Mouse (Mus musculus) liver, embryonic 14.5 days (tissue): Measurements from ENCODE around the gene Adamts18. TPM values are rescaled to one million over a fixed set of nuclear protein-coding genes. Genes with fewer than 3 reads are reported as not detected.

Experiments used
- ATAC-seq: fragments of 200-750 bp; cut with Nextera tagmentation; 2 replicates; pipeline ENCODE4 v1.8.0; 2017; ENCODE audit warnings: moderate number of reproducible peaks, mild to moderate bottlenecking, moderate library complexity; ENCODE audit not compliant: insufficient read depth
- DNase-seq, 3 experiments: peaks; one replicate each; pipeline ENCODE4 v3.0.0-alpha.2; 2012 to 2013; ENCODE audit warnings: low read depth in 3 of 3, low spot score in 3 of 3
- H3K27ac ChIP-seq: fragments of 300-500 bp; sonication (generic); 2 replicates; pipeline ENCODE4 v1.5.1; 2014; ENCODE audit warnings: moderate library complexity, mild to moderate bottlenecking, control low read depth, inconsistent platforms
- H3K27me3 ChIP-seq: fragments of 300-500 bp; sonication (generic); 2 replicates; pipeline ENCODE4 v1.6.1; 2014; ENCODE audit warnings: mild to moderate bottlenecking, low read length, moderate library complexity; ENCODE audit not compliant: control insufficient read depth, insufficient read depth
- H3K36me3 ChIP-seq: fragments of 300-500 bp; sonication (generic); replicated peaks from 2 replicates; pipeline ENCODE4 v1.6.1; 2014; ENCODE audit warnings: low read depth; ENCODE audit not compliant: control insufficient read depth, insufficient read depth
- H3K4me1 ChIP-seq, 2 experiments: fragments of 200-500 bp in 1 of 2; fragments of 300-500 bp in 1 of 2; sonication (generic) in 1 of 2; replicated peaks; 2 replicates each; pipeline ENCODE4 v1.6.1; 2012 to 2014; ENCODE audit warnings: antibody characterized with exemption in 1 of 2, inconsistent platforms in 1 of 2, low read length in 1 of 2; ENCODE audit not compliant: control insufficient read depth in 2 of 2, insufficient read depth in 2 of 2
- H3K4me2 ChIP-seq: fragments of 300-500 bp; sonication (generic); 2 replicates; pipeline ENCODE4 v1.6.1; 2014; ENCODE audit warnings: low read depth, mild to moderate bottlenecking, control low read depth, moderate library complexity
- H3K4me3 ChIP-seq, 2 experiments: fragments of 200-500 bp in 1 of 2; fragments of 300-500 bp in 1 of 2; sonication (generic) in 1 of 2; 2 replicates each; pipeline ENCODE4 v1.5.1; 2012 to 2014; ENCODE audit warnings: low read depth in 2 of 2, low read length in 2 of 2, mild to moderate bottlenecking in 2 of 2, control low read depth in 1 of 2, inconsistent platforms in 1 of 2, moderate library complexity in 1 of 2; ENCODE audit not compliant: insufficient read depth in 1 of 2
- H3K9ac ChIP-seq: fragments of 300-500 bp; sonication (generic); replicated peaks from 2 replicates; pipeline ENCODE4 v1.6.1; 2014; ENCODE audit warnings: mild to moderate bottlenecking, control low read depth, moderate library complexity
- H3K9me3 ChIP-seq: fragments of 300-500 bp; sonication (generic); 2 replicates; pipeline ENCODE4 v1.6.1; 2016; ENCODE audit warnings: low read length, mixed read lengths; ENCODE audit not compliant: control insufficient read depth
- CTCF ChIP-seq: IDR thresholded peaks from 2 replicates; pipeline ENCODE4 v1.5.1; 2016; ENCODE audit warnings: antibody characterized with exemption, low read depth, control low read depth
- EP300 ChIP-seq: IDR thresholded peaks from 2 replicates; pipeline ENCODE4 v1.6.1; 2016; ENCODE audit warnings: antibody characterized with exemption, low read depth
- WGBS: fragments of 180-500 bp; shearing (Covaris S2); extraction: QIAGEN DNeasy Blood & Tissue Kit; methylation state at CpG from one replicate; pipeline ENCODE4 v1.1.7; 2014; ENCODE audit not compliant: insufficient replicate concordance; 5-methylcytosine and 5-hydroxymethylcytosine counted together
- polyA plus RNA-seq, 2 experiments: library from polyadenylated mRNA; depleted of rRNA in 1 of 2; stranded (reverse) in 1 of 2; unstranded in 1 of 2; fragments of >200 nt; fragmentation: Nextera tagmentation in 1 of 2; extraction: Ambion mirVana in 1 of 2; gene quantifications; 2 replicates each; pipeline versions ENCODE4 v1.2.1 to v1.2.3; 2012 to 2014

Gene Adamts18
- polyA plus RNA-seq, 2 experiments: 0.04 to 0.06 TPM

- ATAC-seq: no peak
- Histone ChIP-seq H3K9ac (no peak overlapping the region), H3K4me2 (no peak overlapping the region), H3K27me3 (no peaks in the 10 kb centered on the region), H3K36me3 (no peaks in the 10 kb centered on the region), H3K27ac (no peak overlapping the region), H3K9me3 (no peaks in the 10 kb centered on the region), H3K4me3 (no peak overlapping the region), H3K4me1 (no peaks in the 10 kb centered on the region)
- TF ChIP-seq EP300 (no peak), CTCF (no peak)
- WGBS: 63% methylated on average over 1 of the region's 1 CpGs
- no peak for DNase-seq
Measured at GRCm38 (mm10) chr8:113660128-113660527, 188.4 kb downstream of the Adamts18 start.

GRCm38 (mm10) chr8:113656681-113657298, 191.7 kb downstream of the Adamts18 start:
- H3K4me1 ChIP-seq: no peaks in the 10 kb centered on the region
- no peak overlapping the region for H3K27ac ChIP-seq
- no peaks in the 10 kb centered on the region for H3K36me3 ChIP-seq
- no peaks in the 10 kb centered on the region for H3K27me3 ChIP-seq
- ATAC-seq (no peak), DNase-seq (no peak)
- no peak for TF ChIP-seq EP300
- no peak for TF ChIP-seq CTCF
- H3K9ac ChIP-seq: no peak overlapping the region
- H3K4me2 ChIP-seq: no peak overlapping the region
- 63% methylated on average over 11 of the region's 11 CpGs for WGBS
- no peaks in the 10 kb centered on the region for H3K9me3 ChIP-seq
- H3K4me3 ChIP-seq: no peak overlapping the region

- Histone ChIP-seq H3K4me2 (no peak overlapping the region), H3K4me3 (no peak overlapping the region), H3K36me3 (no peaks in the 10 kb centered on the region), H3K4me1 (no peaks in the 10 kb centered on the region), H3K9me3 (no peaks in the 10 kb centered on the region), H3K27me3 (no peaks in the 10 kb centered on the region), H3K9ac (no peak overlapping the region), H3K27ac (no peak overlapping the region)
- ATAC-seq (peak; percentile 35; the same call in 1 of the 2 replicates), DNase-seq (peak in 1 of 3 experiments; percentile 6)
- 60% methylated on average over 5 of the region's 5 CpGs for WGBS
- no peak for TF ChIP-seq EP300
- no peak for TF ChIP-seq CTCF
Measured at GRCm38 (mm10) chr8:113656154-113656553, 192.4 kb downstream of the Adamts18 start.

- H3K4me2 ChIP-seq: no peak overlapping the region
- H3K9ac ChIP-seq: no peak overlapping the region
- ATAC-seq: no peak
- no peak for DNase-seq
- no peak overlapping the region for H3K27ac ChIP-seq
- 32% methylated on average over 4 of the region's 4 CpGs for WGBS
- H3K4me1 ChIP-seq: no peaks in the 10 kb centered on the region
- no peaks in the 10 kb centered on the region for H3K9me3 ChIP-seq
- H3K4me3 ChIP-seq: no peak overlapping the region
- H3K36me3 ChIP-seq: no peaks in the 10 kb centered on the region
- no peaks in the 10 kb centered on the region for H3K27me3 ChIP-seq
- TF ChIP-seq EP300 (no peak), CTCF (no peak)
Measured at GRCm38 (mm10) chr8:113653151-113653550, 195.4 kb downstream of the Adamts18 start.

GRCm38 (mm10) chr8:113652450-113652849, 196.1 kb downstream of the Adamts18 start:
- H3K4me2 ChIP-seq: no peak overlapping the region
- WGBS: 73% methylated on average over 12 of the region's 12 CpGs
- DNase-seq: no peak
- TF ChIP-seq CTCF: no peak
- TF ChIP-seq EP300: no peak
- H3K9me3 ChIP-seq: no peaks in the 10 kb centered on the region
- no peak overlapping the region for H3K4me3 ChIP-seq
- H3K9ac ChIP-seq: no peak overlapping the region
- H3K27me3 ChIP-seq: no peaks in the 10 kb centered on the region
- no peak for ATAC-seq
- H3K27ac ChIP-seq: no peak overlapping the region
- no peaks in the 10 kb centered on the region for H3K4me1 ChIP-seq
- H3K36me3 ChIP-seq: no peaks in the 10 kb centered on the region

Other genes starting within 250 kb of the Adamts18 start
- 1.3 and 1.5 TPM in 2 replicates for gene Mon1b, start 213.2 kb downstream of the Adamts18 start, polyA plus RNA-seq (2012; rRNA removed)
- 2.1 and 2.3 TPM in 2 replicates for gene Mon1b, start 213.2 kb downstream of the Adamts18 start, polyA plus RNA-seq (2014; fragmentation: Nextera tagmentation; extraction: Ambion mirVana)
- gene Syce1l, start 205.5 kb downstream of the Adamts18 start, polyA plus RNA-seq (2012; rRNA removed): not detected in 2 replicates
- not detected in 2 replicates for gene Syce1l, start 205.5 kb downstream of the Adamts18 start, polyA plus RNA-seq (2014; fragmentation: Nextera tagmentation; extraction: Ambion mirVana)